Mouse (Mus musculus) left cerebral cortex, adult 18-20 months (tissue): ENCODE measurements at regions not wholly inside any gene's neighbourhood (a gene's known extent, or its start where the extent isn't known, plus 50 kb on each side); places are given as distances from the start of the nearest gene placed in this dataset.
A peak's percentile ranks its signal among the peaks of the same experiment; 100 is the strongest.

Source experiments
- DNase-seq, 2 experiments: peaks; one replicate each; pipeline ENCODE4 v3.0.0; 2021 to 2022; ENCODE audit warnings: low spot score in 2 of 2, mixed read lengths in 1 of 2

- DNase-seq: no peak
Measured at GRCm38 (mm10) chr1:90268131-90268691, 64.4 kb downstream of the Ackr3 start.

GRCm38 (mm10) chr1:90268951-90269350, 65.2 kb downstream of the Ackr3 start:
- DNase-seq: no peak

GRCm38 (mm10) chr1:90269836-90270235, 66.1 kb downstream of the Ackr3 start:
- DNase-seq: no peak

- peak; percentile 20 to 56 for DNase-seq
Measured at GRCm38 (mm10) chr1:90271326-90271725, 67.5 kb downstream of the Ackr3 start.

- no peak for DNase-seq
Measured at GRCm38 (mm10) chr1:90272411-90272810, 68.6 kb downstream of the Ackr3 start.

- no peak for DNase-seq
Measured at GRCm38 (mm10) chr1:90272830-90273628, 69.2 kb downstream of the Ackr3 start.

GRCm38 (mm10) chr1:90273629-90273928, 69.8 kb downstream of the Ackr3 start:
- no peak for DNase-seq

DNA sequence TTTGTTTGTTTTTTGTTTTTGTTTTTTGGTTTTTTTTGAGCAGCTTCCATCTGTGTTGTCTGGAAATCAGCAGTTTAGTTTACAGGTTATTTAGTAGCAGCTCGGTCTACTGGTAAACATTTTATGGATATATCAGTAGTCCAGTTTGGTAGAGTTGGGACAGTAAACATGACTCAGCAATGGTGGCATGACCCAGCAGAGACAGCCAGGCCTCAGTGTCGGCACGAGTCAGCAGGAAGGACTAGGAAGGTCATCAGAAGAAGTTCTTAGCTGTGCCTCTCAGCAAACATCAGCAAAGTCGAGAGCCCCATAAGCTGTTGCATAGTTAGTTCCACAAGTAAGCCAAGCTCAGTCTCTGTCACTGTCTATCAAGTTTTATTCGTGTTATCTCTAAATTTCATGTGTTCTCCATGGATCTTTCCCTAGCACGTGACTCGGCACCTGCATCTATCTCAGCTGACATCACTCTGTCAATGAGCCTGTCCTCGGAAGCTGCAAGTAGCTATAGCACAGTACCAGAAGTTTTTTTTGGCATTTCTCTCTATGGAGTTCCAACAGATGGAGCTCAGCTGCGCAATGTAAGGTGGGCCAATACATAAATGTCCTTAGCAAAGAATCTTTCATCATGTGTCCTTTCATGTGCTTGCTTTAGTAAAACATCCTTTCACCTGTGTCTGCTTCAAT, 71.3 kb downstream of the Ackr3 start:
- DNase-seq: no peak

- DNase-seq: peak; percentile 78 to 86
Measured at GRCm38 (mm10) chr1:90275786-90276520, 72.2 kb downstream of the Ackr3 start.

- no peak for DNase-seq
Measured at GRCm38 (mm10) chr1:90277486-90278255, 73.9 kb downstream of the Ackr3 start.

- no peak for DNase-seq
Measured at GRCm38 (mm10) chr1:90279066-90279839, 75.5 kb downstream of the Ackr3 start.

DNA sequence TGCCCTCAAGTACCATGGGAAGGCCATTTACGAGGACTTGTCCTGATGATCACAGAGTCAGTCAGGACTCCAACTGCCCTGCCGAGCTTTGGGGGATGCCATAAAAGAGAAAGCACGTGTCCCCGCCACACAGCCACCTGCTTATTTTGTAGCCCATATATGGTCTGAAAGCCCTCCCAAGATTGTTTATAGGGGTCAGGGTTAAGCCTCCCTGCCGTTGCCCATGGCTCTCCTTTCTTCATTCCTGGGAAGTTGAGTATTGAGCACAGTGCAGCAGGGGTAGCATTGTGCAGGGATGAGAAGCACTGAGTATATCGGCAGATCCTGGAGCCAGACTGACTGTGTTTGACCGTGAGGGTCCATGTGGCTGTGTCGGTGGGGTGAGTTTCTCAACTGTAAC, 76.4 kb downstream of the Ackr3 start:
- no peak for DNase-seq

GRCm38 (mm10) chr1:90281255-90281654, 77.5 kb downstream of the Ackr3 start:
- no peak for DNase-seq

- DNase-seq: no peak
Measured at GRCm38 (mm10) chr1:90281956-90282355, 78.2 kb downstream of the Ackr3 start.

DNA sequence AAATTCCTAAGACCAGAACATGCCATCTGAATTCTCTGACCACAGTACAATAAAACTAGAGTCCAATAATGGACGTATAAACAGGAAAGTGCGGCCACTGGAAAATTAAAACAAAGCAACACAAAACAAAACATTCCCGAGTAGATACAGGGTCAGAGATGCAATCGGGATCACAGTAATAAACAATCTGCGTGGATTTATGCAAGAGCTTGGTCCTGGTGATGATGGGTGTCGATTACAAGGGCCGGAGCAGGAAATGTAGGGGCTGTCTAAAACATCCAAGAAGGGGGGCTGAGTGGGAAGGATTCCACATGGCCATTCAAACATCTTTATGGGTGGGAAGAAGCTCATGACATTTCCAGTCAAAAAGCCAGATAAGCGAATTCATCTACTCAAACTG, 78.6 kb downstream of the Ackr3 start:
- no peak for DNase-seq

DNA sequence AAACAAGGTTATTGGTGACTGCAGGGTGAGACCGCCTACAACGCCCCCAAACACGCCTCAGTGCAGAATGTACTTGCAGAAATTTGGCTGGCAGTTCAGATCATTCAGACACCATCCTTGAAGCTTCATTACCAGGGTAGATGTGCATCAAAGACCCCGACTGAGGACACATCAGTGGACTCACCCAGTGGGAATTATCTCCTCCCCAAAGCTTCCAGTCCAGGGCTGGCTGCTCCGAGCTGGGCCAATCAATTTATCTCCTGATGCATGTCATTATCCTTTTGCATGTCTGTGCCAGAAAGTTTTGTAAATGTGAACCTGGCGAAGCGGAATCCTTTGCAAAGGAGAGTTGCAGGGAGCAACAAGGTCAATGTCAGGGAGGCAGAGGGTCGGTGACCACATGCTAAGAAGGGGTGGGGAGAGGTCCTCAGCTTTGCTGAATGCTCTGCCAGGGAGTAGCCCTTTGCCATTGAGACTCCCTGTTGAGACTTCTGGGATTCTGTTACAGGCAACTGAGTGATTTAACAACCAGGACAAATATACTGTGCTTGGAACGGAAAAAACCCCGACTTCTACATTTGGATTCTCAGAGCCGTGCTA, 79.5 kb downstream of the Ackr3 start:
- no peak for DNase-seq

DNA sequence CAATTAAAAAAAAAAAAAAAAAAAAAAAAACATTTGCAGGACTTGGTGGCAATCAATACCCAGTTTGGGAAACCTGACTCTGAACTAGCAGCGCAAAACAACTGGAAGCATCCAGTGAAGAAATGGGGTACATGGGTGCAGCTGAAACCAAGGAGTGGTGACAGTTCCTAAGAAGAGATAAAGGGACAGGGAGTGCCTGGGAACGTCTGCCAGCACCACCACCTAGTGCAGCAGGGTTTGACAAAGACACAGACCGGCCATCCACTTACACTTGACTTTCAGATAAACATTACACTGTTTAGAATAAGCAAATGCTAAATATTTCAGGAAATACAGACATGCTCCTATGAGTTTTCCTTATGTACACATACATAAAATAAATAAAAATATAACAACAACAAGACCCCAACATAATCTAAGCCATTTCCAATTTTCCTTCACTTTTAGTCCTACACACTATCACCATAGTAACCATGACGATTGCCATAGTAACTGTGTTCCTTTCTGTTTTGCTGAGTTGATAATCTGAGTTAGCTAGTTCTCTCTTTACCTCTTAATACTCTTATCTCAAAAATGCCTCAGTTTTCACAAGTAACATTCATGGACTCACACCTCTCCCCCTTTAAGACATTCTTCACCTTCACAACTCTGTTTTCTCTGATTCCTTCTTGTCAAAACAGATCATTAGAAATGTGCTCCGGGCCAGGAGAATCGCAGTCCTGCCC, 80.3 kb downstream of the Ackr3 start:
- no peak for DNase-seq

DNA sequence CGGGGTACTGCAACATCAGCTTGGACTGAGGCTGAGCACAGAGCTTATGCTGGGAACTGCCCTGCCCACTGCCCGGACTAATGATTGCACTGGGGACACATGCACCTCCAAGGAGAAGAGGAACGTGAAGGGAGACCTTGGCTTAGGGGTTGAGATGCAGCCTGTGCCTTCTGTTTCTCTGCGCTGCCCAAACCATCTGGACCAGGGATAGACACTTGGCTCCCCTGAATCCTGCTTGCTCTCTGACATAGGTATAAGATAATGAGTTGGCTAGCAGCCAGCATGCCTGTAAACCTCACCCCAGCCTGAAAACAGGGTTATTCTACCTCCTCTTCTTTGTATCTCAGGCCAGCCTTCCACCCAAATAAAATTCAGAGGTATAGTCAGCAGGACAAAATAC, 81.5 kb downstream of the Ackr3 start:
- DNase-seq: no peak

GRCm38 (mm10) chr1:90287251-90287650, 83.5 kb downstream of the Ackr3 start:
- no peak for DNase-seq
